Mouse (Mus musculus) kidney, postnatal 36 days (tissue): Measurements from ENCODE around the gene Scn3a.
"Not testable (repeated sequence)": the region's sequence is repeated elsewhere in the genome, so short reads cannot be mapped to it uniquely, and the experiment has no call there.

Experiments used
- DNase-seq, 2 experiments: peaks; one replicate each; pipeline ENCODE4 v3.0.0; 2021 to 2022; ENCODE audit warnings: mixed read lengths in 2 of 2

Scn3a gene

DNA sequence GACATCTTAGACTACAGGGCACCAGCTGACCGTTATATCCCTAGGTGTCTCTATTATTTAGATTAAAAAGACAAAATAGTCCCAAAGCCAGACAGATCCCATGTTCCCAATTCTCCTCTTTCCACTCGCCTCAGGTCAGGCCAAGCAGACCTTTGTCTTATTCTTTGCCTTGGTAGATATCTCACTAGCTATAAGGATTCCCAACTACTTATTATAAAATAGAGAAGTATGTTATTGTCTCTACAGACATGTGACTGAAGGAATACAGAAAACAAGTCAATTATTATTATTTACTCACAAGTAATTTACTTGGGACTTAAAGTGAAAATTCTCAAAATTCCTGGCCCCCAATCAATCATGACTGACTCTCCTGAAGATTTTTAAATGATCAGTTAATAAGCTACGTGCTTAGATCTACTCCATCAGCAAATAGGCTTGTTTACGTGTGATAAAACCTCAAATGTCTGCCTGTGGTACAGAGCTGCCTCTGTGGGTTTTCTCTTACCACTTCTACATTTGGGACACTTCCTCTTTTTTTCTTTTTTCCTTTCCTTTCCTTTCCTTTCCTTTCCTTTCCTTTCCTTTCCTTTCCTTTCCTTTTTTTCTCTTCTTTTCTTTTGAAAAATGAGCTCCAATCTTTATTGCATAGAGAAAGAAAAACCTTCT lies 86.3 kb downstream of the Scn3a start:
- DNase-seq, result no peak

DNA sequence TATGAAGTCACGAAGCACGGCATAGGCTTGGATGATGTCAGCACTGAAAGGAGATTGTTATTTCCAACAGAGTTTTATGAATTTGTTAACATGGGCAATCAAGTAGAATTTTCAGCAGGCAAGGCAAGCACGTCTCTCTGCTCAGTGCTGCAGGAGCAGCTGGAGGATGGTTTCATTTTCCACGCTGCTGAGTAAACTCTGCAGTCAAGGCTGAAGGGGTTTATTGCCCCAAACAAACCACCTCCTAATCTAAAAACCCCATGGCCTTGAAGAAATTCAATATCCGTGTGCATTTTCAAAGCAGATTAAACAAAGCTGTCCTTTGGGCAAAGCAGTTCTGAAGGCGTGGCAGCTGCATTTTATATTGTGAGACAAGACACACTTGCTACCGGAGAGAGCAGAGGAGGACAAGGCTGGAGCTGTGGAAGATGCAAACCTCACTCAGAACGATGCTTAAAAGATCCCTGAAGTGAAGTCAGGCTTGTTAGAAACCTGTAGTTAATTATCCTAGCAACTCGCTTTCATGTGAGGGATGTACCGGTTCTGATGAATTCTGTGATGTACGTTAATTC lies 96.0 kb downstream of the Scn3a start:
- DNase-seq, result peak in 1 of 2 experiments; percentile 4

GRCm38 (mm10) chr2:65465694-65466093 lies 101.7 kb downstream of the Scn3a start:
- DNase-seq, result no peak

- no peak for DNase-seq
Observed at GRCm38 (mm10) chr2:65453763-65454162, 113.7 kb downstream of the Scn3a start.

GRCm38 (mm10) chr2:65451401-65452078 lies 115.9 kb downstream of the Scn3a start:
- not testable (repeated sequence) for DNase-seq

DNA sequence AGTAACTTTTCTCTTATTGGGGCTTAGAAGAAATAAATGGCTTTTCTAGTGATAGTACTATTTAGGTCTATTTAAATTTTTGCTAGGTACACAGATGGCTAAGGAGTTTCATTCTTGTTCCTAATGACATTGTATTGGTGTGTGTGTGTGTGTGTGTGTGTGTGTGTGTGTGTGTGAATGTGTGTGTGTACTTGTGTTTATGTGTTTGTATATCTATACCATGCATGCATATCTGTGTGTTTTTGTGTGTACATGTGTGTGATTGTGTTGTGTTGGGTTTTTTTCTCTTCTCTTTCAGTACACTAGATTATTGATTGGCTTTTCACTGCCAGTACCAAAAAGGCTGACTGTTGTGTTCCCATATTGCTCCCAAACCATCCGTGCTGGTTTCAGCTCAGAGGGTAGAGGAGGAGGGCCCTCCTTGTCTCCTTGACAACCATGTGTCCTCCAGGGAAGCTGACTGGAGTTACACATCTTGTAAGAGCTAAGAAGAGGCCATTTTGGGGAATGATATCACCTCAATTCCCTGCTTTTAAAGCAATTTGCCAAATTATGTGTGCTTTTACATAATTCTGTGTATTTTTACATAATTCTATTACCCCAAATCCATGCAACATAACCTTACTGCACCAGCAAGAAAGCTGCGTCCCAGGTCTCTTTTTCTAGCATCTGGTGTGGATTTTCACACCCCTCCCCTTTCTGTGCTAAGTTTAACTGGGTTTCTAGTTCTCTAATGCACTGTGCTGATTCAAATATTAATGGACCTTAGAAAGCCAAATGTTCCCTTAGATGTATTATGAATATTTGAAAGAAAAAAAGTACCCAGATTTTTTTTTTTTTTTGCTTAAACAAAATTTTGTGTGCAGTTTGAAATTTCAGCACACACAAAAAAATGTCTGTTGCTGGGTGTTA lies 116.7 kb downstream of the Scn3a start:
- no peak for DNase-seq

- no peak for DNase-seq
Observed at GRCm38 (mm10) chr2:65449126-65449828, 118.2 kb downstream of the Scn3a start.

DNA sequence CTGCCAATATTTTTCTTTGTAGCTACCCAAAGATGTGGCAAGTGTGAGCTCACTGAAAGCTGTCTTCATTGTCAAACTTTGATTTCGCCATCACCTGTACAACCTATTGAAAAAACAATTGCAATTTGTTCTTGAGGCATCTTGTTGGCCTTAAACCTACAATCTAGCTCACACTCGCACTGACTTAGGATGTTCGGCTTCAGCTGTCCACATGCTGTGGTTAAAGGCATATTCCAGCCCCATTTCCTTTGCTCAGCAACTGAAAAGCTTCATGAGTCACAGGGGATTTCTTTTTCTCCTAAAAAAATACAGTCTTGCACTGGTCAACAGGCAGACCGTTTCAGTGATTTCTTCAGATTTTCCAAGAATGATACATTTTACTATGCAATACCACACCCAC lies 124.3 kb downstream of the Scn3a start:
- no peak for DNase-seq

DNA sequence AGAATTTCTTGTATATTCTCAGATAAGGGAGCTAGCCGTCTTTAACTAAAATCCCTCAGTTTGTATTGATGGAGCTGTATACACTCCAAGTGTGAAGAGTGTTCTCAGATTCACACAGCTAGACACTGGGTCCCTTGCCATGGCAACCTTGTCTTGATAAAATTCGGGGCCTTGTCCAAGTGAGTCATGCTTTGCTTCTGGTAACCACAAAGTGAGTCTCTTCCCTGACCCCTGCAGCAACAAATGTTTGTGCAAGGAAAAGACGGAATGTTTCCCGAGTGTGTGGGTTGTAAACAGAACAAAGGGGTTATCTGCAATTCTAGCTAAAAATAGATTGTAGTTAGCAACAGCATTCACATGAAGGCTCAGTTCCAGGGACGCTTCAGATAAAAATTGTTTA lies 125.9 kb downstream of the Scn3a start:
- DNase-seq, result peak; percentile 7 to 62

- DNase-seq, result peak in 1 of 2 experiments; percentile 3
Observed at GRCm38 (mm10) chr2:65441110-65441509, 126.3 kb downstream of the Scn3a start.

DNA sequence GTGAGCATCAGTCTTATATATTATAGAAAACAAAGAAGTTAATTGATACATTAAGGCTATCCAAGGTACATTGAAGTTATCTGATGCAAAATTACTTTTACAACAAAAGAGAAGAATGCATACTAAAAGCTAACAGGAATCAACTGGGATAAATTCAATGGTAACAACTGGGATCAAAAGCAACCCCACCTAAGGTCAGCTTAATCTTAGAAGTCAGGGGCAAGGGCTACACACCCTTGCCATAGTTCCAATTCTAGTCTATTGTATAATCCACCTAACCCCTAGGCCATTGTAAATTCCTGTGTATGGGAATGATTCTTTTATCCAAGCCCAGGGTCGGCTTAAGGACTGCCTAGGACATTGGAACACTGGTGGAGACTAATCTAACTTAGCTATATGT lies 130.5 kb downstream of the Scn3a start:
- DNase-seq, result no peak

GRCm38 (mm10) chr2:65423501-65423900 lies 143.9 kb downstream of the Scn3a start:
- no peak for DNase-seq

DNA sequence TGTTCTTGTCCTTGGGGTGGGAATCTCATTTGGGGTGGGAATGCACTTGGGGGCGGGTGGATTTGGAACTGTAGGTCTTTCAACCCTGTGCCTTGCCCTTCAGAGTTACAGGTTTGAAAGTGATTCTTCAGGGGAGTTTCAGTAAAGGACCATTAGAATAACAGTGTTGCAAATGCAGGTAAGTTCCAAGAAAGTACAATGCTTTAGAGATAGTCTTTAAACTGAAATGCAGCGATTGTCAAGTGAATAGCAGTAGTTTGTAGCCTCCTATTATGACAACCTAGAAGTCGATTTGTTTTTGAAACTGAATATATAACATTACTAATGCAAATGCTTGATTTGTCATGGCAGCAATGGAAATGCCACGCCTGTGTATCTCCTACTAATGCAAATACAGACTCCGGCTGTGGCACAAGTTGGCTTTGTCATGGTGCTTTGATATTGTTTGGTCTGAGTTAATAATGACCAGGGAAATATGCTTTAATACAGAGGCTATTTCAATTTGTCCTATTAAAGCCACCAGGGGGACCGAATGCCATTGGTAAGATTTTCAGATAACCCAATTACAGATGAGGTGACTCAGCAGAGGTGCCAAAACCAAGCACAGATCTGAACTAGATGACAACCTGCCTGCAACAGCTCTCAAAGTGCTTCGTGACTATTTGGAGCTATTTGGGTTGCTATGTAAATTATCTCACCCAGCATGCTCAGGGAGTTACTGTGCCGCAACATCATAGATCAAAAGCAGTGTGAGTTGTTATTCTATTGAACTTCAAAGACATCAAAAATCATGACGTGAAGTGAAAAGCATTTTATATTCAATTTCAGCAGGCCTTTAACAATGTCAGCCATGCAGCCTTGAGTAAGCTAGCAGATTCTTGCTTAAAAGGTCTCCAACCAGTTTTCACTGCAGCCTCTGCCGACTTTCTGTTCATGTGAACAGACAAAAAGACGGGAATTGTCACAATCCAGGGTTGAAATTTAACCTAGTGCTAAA lies 145.9 kb downstream of the Scn3a start:
- DNase-seq, result no peak

GRCm38 (mm10) chr2:65418608-65419007 lies 148.8 kb downstream of the Scn3a start:
- no peak for DNase-seq

DNA sequence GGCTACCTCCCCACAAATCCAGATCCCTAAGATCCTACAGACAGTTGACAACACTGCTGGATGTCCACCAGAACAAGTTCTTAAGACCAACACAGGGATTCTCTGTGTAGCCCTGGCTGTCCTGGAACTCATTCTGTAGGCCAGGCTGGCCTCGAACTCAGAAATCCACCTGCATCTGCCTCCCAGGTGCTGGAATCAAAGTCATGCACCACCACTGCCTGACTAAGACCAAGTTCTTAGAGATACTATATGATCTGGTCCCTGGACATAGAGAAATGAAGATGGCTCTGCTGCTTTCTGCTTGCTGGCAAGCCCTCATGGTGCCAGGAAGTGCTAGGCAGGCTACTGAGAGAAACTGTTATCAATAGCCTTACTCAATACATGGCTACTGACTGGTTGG lies 150.9 kb downstream of the Scn3a start:
- no peak for DNase-seq

- DNase-seq, result no peak
Observed at GRCm38 (mm10) chr2:65415294-65415693, 152.1 kb downstream of the Scn3a start.

- peak; percentile 19 for DNase-seq
Observed at GRCm38 (mm10) chr2:65414806-65415281, 152.6 kb downstream of the Scn3a start.

DNA sequence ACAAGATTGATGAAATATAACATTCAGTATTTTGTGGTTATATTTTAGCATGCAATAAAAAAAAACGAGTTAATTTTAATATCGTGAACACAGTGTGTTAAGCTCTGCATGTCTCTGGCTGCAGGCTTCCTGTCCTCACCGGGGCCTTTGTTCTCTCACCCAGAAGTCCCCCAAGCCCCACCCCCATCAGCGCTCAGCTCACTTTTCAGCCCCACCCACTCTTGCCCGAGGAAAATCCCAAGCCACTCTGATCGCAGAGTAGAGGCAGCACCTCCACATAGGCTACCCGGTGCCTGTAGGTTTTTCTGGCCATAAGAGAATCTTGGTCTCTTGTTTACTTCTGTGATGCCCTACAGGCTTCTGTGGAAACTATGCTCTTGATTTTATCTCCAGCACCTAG lies 153.2 kb downstream of the Scn3a start:
- peak; percentile 41 to 69 for DNase-seq

DNA sequence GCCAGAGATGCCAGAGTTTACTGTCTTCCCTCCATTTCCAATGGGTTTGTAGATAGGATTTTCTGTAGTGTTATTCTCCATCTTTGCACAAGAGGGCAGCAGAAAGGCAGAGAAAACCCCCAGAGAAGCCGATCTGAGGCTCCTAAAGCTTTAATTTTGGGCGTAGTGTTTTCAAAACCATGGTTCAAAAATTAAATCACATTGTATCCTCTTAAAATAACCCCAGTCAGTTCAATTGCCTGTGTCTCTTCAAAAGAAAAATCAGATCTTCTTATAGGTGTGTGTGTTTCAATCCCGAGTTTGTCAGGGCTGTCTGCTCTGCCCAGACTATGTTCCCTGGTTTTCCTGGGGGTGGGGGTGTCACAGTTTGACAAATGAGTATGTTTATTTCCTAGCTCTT lies 153.7 kb downstream of the Scn3a start:
- DNase-seq, result peak; percentile 20 to 24
